Mouse (Mus musculus): ENCODE results near the gene Agbl2.

DNA sequence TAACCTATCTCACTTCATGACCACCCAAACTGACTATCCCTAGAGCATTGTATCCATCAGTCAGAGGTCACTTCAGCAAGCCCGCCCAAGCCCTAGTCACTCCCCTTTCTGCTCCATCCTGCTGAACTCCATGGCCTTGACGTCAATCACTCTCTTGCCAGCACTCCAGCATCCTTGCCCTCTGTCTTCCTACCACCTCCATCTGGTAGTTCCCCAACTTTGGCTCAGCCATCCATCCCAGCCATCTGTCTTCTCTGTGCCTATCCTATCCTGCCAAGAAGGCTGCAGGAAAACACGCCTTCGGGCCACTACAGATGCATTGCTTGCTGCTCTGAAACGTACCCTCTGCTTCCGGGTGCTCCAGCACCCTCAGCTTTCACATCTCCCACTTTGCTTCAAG lies 41.3 kb downstream of the Agbl2 start:
- TF ChIP-seq POLR2A (IDR thresholded peaks at IDR 0.05; ENCODE audit: insufficient read depth, low read depth, low read length) = no peak
- no peak for TF ChIP-seq CTCF (IDR thresholded peaks at IDR 0.05)
- no peak for TF ChIP-seq EP300 (IDR thresholded peaks at IDR 0.05; ENCODE audit: insufficient read depth, low read depth, low read length)

Data from heart, adult 2 months (tissue).